Mouse (Mus musculus) left cerebral cortex, postnatal 14 days (tissue): ENCODE data around the gene Btbd2. TPM values are rescaled to one million over a fixed set of nuclear protein-coding genes. Genes with fewer than 3 reads are reported as not detected.

Experiments
- microRNA-seq, 2 experiments: library from miRNA; unstranded; fragments of <30 nt; microRNA quantifications; one replicate each; pipeline ENCODE4 v1.2.0; 2022
- total RNA-seq, 2 experiments: library from RNA; stranded (reverse); gene quantifications; 2 replicates each; pipeline ENCODE4 v1.2.3; 2021

Gene Btbd2
- total RNA-seq, 2 experiments from 2014 or later, result 88.3 to 93.5 TPM

Small RNAs within 50 kb of the gene (microRNA-seq; reads per million reads assigned to microRNA genes)
- gene Mir6912, result 4.0 to 5.4 reads per million in 2 experiments

Other genes starting within 250 kb of the Btbd2 start
- gene Tcf3, start 223.4 kb downstream of the Btbd2 start, total RNA-seq, result 10 to 100 TPM; 26.6 to 29.1 TPM
- not detected for gene Onecut3, start 162.2 kb downstream of the Btbd2 start, total RNA-seq
- gene Atp8b3, start 117.9 kb downstream of the Btbd2 start, total RNA-seq, result under 1 TPM; 0.15 TPM
- 10 to 100 TPM; 44.5 to 46.3 TPM for gene Rexo1, start 95.5 kb downstream of the Btbd2 start, total RNA-seq
- 10 to 100 TPM; 46.7 to 48.0 TPM for gene Klf16, start 79.8 kb downstream of the Btbd2 start, total RNA-seq
- gene Abhd17a, start 66.7 kb downstream of the Btbd2 start, total RNA-seq, result 100 to 1,000 TPM; 212 to 220 TPM
- gene Scamp4, start 54.2 kb downstream of the Btbd2 start, total RNA-seq, result 10 to 100 TPM; 35.8 to 39.3 TPM
- gene Adat3, start 54.2 kb downstream of the Btbd2 start, total RNA-seq, result 1 to 10 TPM; 2.8 TPM
- 1 to 10 TPM; 2.6 to 2.8 TPM for gene Gm49322, start 51.0 kb downstream of the Btbd2 start, total RNA-seq
- 100 to 1,000 TPM; 188 to 196 TPM for gene Csnk1g2, start 34.2 kb downstream of the Btbd2 start, total RNA-seq
- gene Mknk2, start 21.0 kb upstream of the Btbd2 start, total RNA-seq, result 10 to 100 TPM; 38.4 to 46.7 TPM
- 10 to 100 TPM; 15.0 to 20.2 TPM for gene Mob3a, start 44.9 kb upstream of the Btbd2 start, total RNA-seq
- gene Izumo4, start 45.1 kb upstream of the Btbd2 start, total RNA-seq, result 10 to 100 TPM; 52.8 to 55.3 TPM
- gene Ap3d1, start 85.2 kb upstream of the Btbd2 start, total RNA-seq, result 100 to 1,000 TPM; 143 to 147 TPM
- 10 to 100 TPM; 59.1 to 66.7 TPM for gene Dot1l, start 98.1 kb upstream of the Btbd2 start, total RNA-seq
- gene Sf3a2, start 141.1 kb upstream of the Btbd2 start, total RNA-seq, result 10 to 100 TPM; 42.7 to 43.6 TPM
- 10 to 100 TPM; 60.0 to 62.8 TPM for gene Plekhj1, start 141.6 kb upstream of the Btbd2 start, total RNA-seq
- 1 to 10 TPM; 1.6 to 1.9 TPM for gene Amh, start 148.2 kb upstream of the Btbd2 start, total RNA-seq
- 1 to 10 TPM; 2.5 to 2.9 TPM for gene Jsrp1, start 156.4 kb upstream of the Btbd2 start, total RNA-seq
- 100 to 1,000 TPM; 433 to 483 TPM for gene Oaz1, start 169.6 kb upstream of the Btbd2 start, total RNA-seq
- gene Lingo3, start 187.0 kb upstream of the Btbd2 start, total RNA-seq, result 10 to 100 TPM; 30.0 to 33.0 TPM
- 10 to 100 TPM; 46.4 to 52.7 TPM for gene Lsm7, start 198.1 kb upstream of the Btbd2 start, total RNA-seq
- 10 to 100 TPM; 81.8 to 89.3 TPM for gene Sppl2b, start 198.2 kb upstream of the Btbd2 start, total RNA-seq
- under 1 TPM; 0.13 to 0.18 TPM for gene Tmprss9, start 214.8 kb upstream of the Btbd2 start, total RNA-seq
- 100 to 1,000 TPM; 145 to 157 TPM for gene Timm13, start 243.9 kb upstream of the Btbd2 start, total RNA-seq